Mouse (Mus musculus) effector memory CD4-positive, alpha-beta T cell, adult 5 months (primary cell): Measurements from ENCODE around the gene Brip1. TPM values are rescaled to one million over a fixed set of nuclear protein-coding genes. Genes with fewer than 3 reads are reported as not detected.

Experiments used
- polyA plus RNA-seq: library from polyadenylated mRNA; unstranded; fragments of 100-300 nt; shearing (Covaris generic); gene quantifications from one replicate; pipeline ENCODE4 v1.2.1, GENCODE M21; 2017

Brip1 gene
- polyA plus RNA-seq = 0.74 TPM

DNA sequence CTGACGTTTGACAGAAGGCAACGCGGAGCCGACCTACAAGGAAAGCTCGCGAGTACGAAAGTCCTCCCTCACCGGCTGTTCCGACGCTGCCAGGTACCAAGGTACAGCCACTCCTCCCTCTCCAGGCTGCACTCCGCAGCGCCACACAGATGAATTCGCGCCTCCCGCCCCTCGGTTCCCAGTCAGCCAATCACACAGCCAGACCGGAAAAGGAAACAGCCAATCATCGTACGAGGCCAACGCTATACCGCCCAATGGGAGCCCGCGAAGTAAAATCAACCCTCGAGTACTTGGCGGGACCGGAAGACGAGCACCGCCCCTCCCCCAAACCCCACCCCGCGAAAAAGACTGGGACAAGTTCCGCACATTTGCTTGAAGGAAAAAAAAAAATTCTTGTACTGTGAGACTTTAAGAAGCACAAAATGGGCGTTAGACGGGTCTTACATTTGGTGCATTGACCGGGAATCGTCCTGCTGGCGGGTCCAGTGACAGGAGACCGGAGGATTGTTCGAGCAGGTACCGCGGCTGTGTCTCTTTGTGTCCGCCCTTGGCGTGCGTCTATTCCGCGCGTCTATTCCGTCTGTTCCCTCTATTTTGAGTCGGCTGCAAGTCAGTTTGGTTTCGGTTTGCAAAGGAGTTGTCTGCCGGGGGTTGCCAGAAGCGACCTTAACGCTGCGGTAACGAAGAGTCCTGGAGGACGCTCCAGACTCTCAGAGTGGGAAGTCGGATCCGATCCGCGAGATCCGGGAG, at the start of gene Brip1:
TSS of gene Brip1 (minus strand) at position 157 of the 750 bp plus-strand sequence.

Other genes with a start within 250 kb of the Brip1 start
- gene Ints2, start 56.4 kb upstream of the Brip1 start, polyA plus RNA-seq = 12.8 TPM
- 34.3 TPM for gene Med13, start 156.4 kb upstream of the Brip1 start, polyA plus RNA-seq